Mouse (Mus musculus): Measurements from ENCODE around the gene Rpusd1. TPM values are rescaled to one million over a fixed set of nuclear protein-coding genes. Genes with fewer than 3 reads are reported as not detected.
"Not testable (repeated sequence)": the region's sequence is repeated elsewhere in the genome, so short reads cannot be mapped to it uniquely, and the experiment has no call there.

The Rpusd1 gene
- polyA plus RNA-seq, 1 experiment from 2014 or later, result 33.0 TPM

DNA sequence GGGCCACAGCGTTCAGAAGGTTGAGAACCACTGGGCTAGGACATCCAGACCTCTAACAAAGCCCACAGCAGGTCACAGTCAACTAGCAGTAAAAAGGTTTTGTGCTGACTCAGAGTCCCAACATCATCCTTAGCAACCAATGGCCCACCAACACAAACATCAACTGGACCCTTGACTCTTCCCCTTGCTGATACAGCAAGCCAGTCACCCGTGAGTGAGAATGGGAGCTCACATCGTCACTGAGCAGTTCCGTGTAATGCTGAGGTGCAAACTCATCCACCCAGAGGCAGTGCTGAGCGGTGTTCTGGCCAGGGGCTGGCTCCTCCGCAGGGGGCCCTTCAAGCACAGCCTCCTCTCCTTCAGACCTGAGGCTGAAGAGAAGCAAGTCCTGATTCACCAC lies 2.2 kb upstream of the Rpusd1 start:
- no peak overlapping the region for H3K27ac ChIP-seq (ENCODE audit: low read depth, low read length)
- WGBS, result 75% methylated on average over 6 of the region's 6 CpGs
- no peak overlapping the region for H3K4me2 ChIP-seq (ENCODE audit: low read length)
- no peak overlapping the region for H3K4me3 ChIP-seq (ENCODE audit: low read length)
- no peaks in the 10 kb centered on the region for H3K9me3 ChIP-seq (ENCODE audit: control insufficient read depth, low read length)
- peaks cover 3% of the 10 kb centered on the region for H3K36me3 ChIP-seq (ENCODE audit: control insufficient read depth, insufficient read depth, low read length)
- H3K27me3 ChIP-seq (replicated peaks; ENCODE audit: control insufficient read depth, insufficient read depth, low read length), result no peaks in the 10 kb centered on the region
- no peak for ATAC-seq
- no peak overlapping the region for H3K9ac ChIP-seq (ENCODE audit: low read depth, low read length)
- peaks cover 18% of the 10 kb centered on the region for H3K4me1 ChIP-seq (ENCODE audit: control insufficient read depth, insufficient read depth, low read depth, low read length)

DNA sequence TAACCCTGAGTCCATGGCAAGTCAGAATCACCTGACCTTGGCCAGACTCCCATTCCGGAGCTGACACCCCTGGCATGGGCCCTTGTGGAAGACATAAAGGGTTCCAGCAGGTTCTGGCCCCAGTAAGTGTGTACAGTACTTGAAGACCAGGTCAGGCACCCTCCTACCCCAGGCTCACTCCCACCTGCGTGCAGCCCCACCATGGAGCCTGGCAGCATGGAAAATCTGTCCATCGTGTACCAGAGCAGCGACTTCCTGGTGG lies 470 bp downstream of the Rpusd1 start:
- Histone ChIP-seq H3K27ac (ENCODE audit: low read depth, low read length) (no peak overlapping the region), H3K36me3 (ENCODE audit: control insufficient read depth, insufficient read depth, low read length) (peaks cover 3% of the 10 kb centered on the region), H3K4me1 (ENCODE audit: control insufficient read depth, insufficient read depth, low read depth, low read length) (peaks cover 18% of the 10 kb centered on the region), H3K9ac (ENCODE audit: low read depth, low read length) (peak overlapping the region; percentile 87), H3K27me3 (replicated peaks; ENCODE audit: control insufficient read depth, insufficient read depth, low read length) (no peaks in the 10 kb centered on the region), H3K9me3 (ENCODE audit: control insufficient read depth, low read length) (no peaks in the 10 kb centered on the region), H3K4me2 (ENCODE audit: low read length) (peak overlapping the region; percentile 98), H3K4me3 (ENCODE audit: low read length) (peak overlapping the region; percentile 73)
- WGBS, result 14% methylated on average over 4 of the region's 4 CpGs
- ATAC-seq, result no peak; the same call in 1 of the 2 replicates

DNA sequence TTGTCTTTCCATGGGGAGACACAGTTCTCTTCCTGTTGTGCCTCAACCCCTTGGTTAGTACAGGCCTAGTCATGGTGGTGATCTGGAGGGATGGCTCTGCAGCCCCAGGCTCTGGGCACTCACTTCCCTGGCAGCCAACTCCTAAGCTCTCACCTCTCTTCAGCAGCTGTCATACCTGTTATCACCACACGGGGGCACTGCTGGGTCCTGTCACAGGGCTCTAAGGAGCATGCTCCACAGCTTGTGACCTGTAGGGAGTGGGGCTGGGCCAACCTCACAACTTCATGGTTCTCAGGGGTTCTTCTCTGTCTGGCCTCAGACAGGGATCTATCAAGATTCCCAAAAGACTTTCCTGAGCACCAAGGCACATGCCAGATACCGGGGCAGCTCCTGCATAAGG lies 4.6 kb downstream of the Rpusd1 start:
- ATAC-seq, result no peak
- H3K4me1 ChIP-seq (ENCODE audit: control insufficient read depth, insufficient read depth, low read depth, low read length), result peaks cover 12% of the 10 kb centered on the region

DNA sequence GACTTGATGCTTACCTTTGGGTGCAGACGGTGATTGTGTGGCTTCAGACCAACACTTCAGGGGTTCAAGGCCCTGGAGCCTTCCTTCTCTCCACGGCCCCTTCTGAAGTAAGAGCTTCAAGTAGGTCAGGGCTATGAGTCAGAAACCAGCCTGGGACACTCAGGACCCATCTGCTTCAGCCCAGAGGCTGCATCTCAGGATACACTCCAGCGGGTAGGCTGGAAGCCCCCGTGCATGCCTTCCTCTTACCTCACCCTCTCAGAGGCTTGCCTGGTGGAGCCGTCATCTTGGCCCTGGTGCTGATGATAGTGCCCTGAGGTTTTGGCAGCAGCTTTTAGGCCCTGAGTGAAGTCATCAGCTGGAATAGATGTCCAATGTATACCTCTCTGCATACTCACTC lies 7.8 kb downstream of the Rpusd1 start:
- Histone ChIP-seq H3K9ac (ENCODE audit: low read depth, low read length) (no peak overlapping the region), H3K9me3 (ENCODE audit: control insufficient read depth, low read length) (no peaks in the 10 kb centered on the region), H3K27me3 (replicated peaks; ENCODE audit: control insufficient read depth, insufficient read depth, low read length) (no peaks in the 10 kb centered on the region), H3K36me3 (ENCODE audit: control insufficient read depth, insufficient read depth, low read length) (no peaks in the 10 kb centered on the region), H3K27ac (ENCODE audit: low read depth, low read length) (no peak overlapping the region), H3K4me2 (ENCODE audit: low read length) (no peak overlapping the region), H3K4me3 (ENCODE audit: low read length) (no peak overlapping the region), H3K4me1 (ENCODE audit: control insufficient read depth, insufficient read depth, low read depth, low read length) (no peaks in the 10 kb centered on the region)
- ATAC-seq, result no peak
- WGBS, result 88% methylated on average over 5 of the region's 5 CpGs

More for the DNA sequence above, 4.6 kb downstream of the Rpusd1 start:
- 15% methylated on average over 2 of the region's 2 CpGs for WGBS
- Histone ChIP-seq H3K36me3 (ENCODE audit: control insufficient read depth, insufficient read depth, low read length) (peaks cover 3% of the 10 kb centered on the region), H3K9ac (ENCODE audit: low read depth, low read length) (no peak overlapping the region), H3K9me3 (ENCODE audit: control insufficient read depth, low read length) (no peaks in the 10 kb centered on the region), H3K27me3 (replicated peaks; ENCODE audit: control insufficient read depth, insufficient read depth, low read length) (no peaks in the 10 kb centered on the region), H3K4me2 (ENCODE audit: low read length) (no peak overlapping the region), H3K27ac (ENCODE audit: low read depth, low read length) (no peak overlapping the region), H3K4me3 (ENCODE audit: low read length) (no peak overlapping the region)

DNA sequence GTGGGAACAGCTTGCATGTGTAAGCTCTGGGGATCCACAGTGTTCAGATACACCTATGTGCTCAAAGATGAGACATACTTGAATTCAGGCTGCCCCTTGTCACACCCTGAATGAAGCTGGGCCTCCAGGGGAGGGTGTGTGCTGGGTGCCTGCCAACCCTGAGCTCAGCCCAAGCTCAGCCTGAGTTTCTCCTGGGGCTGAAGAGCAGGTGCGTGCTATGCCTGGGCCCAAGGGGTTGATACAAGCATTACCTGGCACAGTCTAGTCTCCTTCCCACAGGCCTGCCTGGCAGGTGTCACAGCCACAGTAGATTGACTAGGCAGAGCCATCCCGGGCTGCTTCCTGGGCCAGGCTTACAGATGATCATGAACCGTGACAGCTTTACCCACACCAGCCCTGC lies 8.3 kb downstream of the Rpusd1 start, which contains the start of gene Mslnl:
Mslnl (plus strand) TSS at position 298 of the 400 bp plus-strand sequence.
- no peak for ATAC-seq
- 67% methylated on average over 3 of the region's 3 CpGs for WGBS
- no peak within 1 kb of the TSS for H3K9ac ChIP-seq (ENCODE audit: low read depth, low read length)

DNA sequence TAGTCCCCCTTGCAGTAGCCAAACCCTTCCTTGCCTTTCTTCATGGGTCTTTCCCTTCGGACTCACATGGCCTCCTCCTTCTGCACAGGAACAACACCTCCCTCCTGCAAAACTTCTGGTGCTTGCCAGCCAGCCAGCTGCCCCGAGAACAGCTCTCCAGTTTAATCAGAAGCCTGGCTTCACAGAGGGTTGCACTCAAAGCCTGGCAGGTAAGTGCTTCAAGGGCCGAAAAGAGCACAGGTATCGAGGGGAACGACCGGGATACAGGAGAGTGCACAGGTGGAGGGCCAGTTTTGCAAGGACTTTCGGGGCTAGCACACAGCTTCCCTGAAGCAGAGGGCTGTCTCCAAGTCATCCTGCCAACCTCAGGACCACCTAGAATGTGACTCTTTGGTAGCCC lies 11.4 kb downstream of the Rpusd1 start:
- Histone ChIP-seq H3K9me3 (ENCODE audit: control insufficient read depth, low read length) (no peaks in the 10 kb centered on the region), H3K4me3 (ENCODE audit: low read length) (no peak overlapping the region), H3K4me1 (ENCODE audit: control insufficient read depth, insufficient read depth, low read depth, low read length) (no peaks in the 10 kb centered on the region), H3K9ac (ENCODE audit: low read depth, low read length) (no peak overlapping the region), H3K4me2 (ENCODE audit: low read length) (no peak overlapping the region), H3K36me3 (ENCODE audit: control insufficient read depth, insufficient read depth, low read length) (no peaks in the 10 kb centered on the region), H3K27ac (ENCODE audit: low read depth, low read length) (no peak overlapping the region), H3K27me3 (replicated peaks; ENCODE audit: control insufficient read depth, insufficient read depth, low read length) (no peaks in the 10 kb centered on the region)
- WGBS, result 83% methylated on average over 7 of the region's 7 CpGs
- ATAC-seq, result no peak

More for the DNA sequence above, 8.3 kb downstream of the Rpusd1 start, which contains the start of gene Mslnl:
- Histone ChIP-seq H3K4me3 (ENCODE audit: low read length) (no peak within 1 kb of the TSS), H3K27me3 (replicated peaks; ENCODE audit: control insufficient read depth, insufficient read depth, low read length) (no peaks in the 10 kb centered on the region), H3K36me3 (ENCODE audit: control insufficient read depth, insufficient read depth, low read length) (no peaks in the 10 kb centered on the region), H3K27ac (ENCODE audit: low read depth, low read length) (no peak within 1 kb of the TSS), H3K4me1 (ENCODE audit: control insufficient read depth, insufficient read depth, low read depth, low read length) (no peaks in the 10 kb centered on the region), H3K9me3 (ENCODE audit: control insufficient read depth, low read length) (no peaks in the 10 kb centered on the region), H3K4me2 (ENCODE audit: low read length) (no peak within 1 kb of the TSS)

DNA sequence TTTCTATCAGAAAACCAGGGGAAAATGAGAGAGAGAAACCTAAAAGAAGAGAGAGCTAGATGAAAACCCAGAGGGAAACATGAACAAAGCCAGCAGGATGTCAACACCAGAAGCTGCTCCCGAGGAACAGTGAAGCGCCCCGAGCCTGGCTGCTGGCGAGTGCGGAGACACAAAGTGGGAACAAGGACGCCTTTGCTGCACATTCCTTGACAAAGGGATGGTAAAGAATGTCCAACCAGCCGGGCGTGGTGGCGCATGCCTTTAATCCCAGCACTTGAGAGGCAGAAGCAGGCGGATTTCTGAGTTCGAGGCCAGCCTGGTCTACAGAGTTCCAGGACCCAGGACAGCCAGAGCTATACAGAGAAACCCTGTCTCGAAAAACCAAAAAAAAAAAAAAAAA lies 14.0 kb downstream of the Rpusd1 start:
- WGBS, result 75% methylated on average over 12 of the region's 12 CpGs
- not testable (repeated sequence) for H3K36me3 ChIP-seq (ENCODE audit: control insufficient read depth, insufficient read depth, low read length)

DNA sequence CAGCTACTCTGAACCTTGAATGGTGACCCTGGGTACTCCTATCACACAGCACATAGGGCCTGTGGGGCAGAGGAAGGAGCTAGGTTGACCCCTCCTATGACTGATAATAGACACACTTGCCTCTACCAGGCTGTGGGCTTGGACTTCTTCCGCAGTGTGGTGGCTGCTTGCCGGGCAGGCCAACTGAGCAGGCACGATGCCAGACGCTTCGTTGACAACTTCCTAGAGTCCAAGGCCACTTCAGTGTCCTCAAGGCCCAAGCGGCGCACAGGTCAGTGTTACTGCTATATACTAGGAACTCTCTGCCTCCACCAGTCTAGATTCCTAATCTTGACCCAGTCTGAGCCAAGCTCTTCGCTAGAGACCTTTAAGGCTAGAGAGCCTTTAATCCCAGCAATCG lies 16.4 kb downstream of the Rpusd1 start:
- Histone ChIP-seq H3K27ac (ENCODE audit: low read depth, low read length) (no peak overlapping the region), H3K4me1 (ENCODE audit: control insufficient read depth, insufficient read depth, low read depth, low read length) (no peaks in the 10 kb centered on the region), H3K9me3 (ENCODE audit: control insufficient read depth, low read length) (no peaks in the 10 kb centered on the region), H3K36me3 (ENCODE audit: control insufficient read depth, insufficient read depth, low read length) (no peaks in the 10 kb centered on the region), H3K9ac (ENCODE audit: low read depth, low read length) (no peak overlapping the region), H3K27me3 (replicated peaks; ENCODE audit: control insufficient read depth, insufficient read depth, low read length) (no peaks in the 10 kb centered on the region), H3K4me2 (ENCODE audit: low read length) (no peak overlapping the region), H3K4me3 (ENCODE audit: low read length) (no peak overlapping the region)
- ATAC-seq, result no peak
- 91% methylated on average over 9 of the region's 9 CpGs for WGBS

More for the DNA sequence above, 14.0 kb downstream of the Rpusd1 start:
- not testable (repeated sequence) for H3K27ac ChIP-seq (ENCODE audit: low read depth, low read length); H3K27me3 ChIP-seq (replicated peaks; ENCODE audit: control insufficient read depth, insufficient read depth, low read length); H3K4me3 ChIP-seq (ENCODE audit: low read length); H3K9me3 ChIP-seq (ENCODE audit: control insufficient read depth, low read length); H3K9ac ChIP-seq (ENCODE audit: low read depth, low read length); H3K4me1 ChIP-seq (ENCODE audit: control insufficient read depth, insufficient read depth, low read depth, low read length); H3K4me2 ChIP-seq (ENCODE audit: low read length); ATAC-seq

DNA sequence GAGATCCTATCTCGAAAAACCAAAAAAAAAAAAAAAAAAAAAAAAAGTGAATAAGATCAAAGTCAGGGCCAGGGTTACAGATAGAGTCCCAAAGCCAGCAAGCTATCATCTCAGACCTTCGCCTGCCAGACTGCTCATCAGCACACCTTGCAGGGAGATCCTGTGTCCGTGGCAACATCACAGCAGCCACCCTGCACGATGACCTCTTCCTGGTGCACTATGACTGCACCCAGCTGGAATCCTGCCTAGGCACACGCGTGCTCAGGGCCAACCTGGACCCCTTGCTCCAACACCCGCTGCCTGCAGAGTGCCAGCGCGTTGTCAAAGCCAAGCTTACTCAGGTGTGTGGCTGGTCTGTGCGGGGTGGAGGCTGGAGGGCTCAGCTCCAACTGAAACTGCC lies 16.8 kb downstream of the Rpusd1 start:
- no peaks in the 10 kb centered on the region for H3K36me3 ChIP-seq (ENCODE audit: control insufficient read depth, insufficient read depth, low read length)
- no peaks in the 10 kb centered on the region for H3K4me1 ChIP-seq (ENCODE audit: control insufficient read depth, insufficient read depth, low read depth, low read length)
- H3K9ac ChIP-seq (ENCODE audit: low read depth, low read length), result no peak overlapping the region
- H3K27ac ChIP-seq (ENCODE audit: low read depth, low read length), result no peak overlapping the region
- no peak overlapping the region for H3K4me2 ChIP-seq (ENCODE audit: low read length)
- ATAC-seq, result no peak
- H3K9me3 ChIP-seq (ENCODE audit: control insufficient read depth, low read length), result no peaks in the 10 kb centered on the region
- no peaks in the 10 kb centered on the region for H3K27me3 ChIP-seq (replicated peaks; ENCODE audit: control insufficient read depth, insufficient read depth, low read length)
- H3K4me3 ChIP-seq (ENCODE audit: low read length), result no peak overlapping the region
- WGBS, result 78% methylated on average over 10 of the region's 10 CpGs

DNA sequence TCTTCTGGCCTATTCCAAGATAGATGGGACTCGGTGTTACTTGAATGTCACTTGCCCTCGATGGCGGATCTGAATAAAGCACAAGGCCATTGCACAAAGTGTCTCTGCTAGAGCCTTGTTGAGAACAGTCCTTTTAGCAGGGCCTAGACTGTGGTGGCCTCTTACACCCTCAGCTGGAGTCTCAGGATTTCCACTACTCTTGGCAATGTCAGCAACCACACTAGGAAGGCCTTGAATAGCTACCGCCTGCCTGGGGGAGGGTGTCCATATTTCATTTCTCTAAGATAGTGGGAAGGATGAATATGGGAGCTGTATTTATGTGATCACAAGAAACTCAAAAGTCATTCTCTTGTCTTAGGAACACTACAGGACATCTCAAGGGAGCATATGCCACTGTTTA lies 20.8 kb downstream of the Rpusd1 start:
- WGBS, result 96% methylated on average over 4 of the region's 4 CpGs
- H3K9me3 ChIP-seq (ENCODE audit: control insufficient read depth, low read length), result no peaks in the 10 kb centered on the region
- no peak for ATAC-seq
- no peak overlapping the region for H3K27ac ChIP-seq (ENCODE audit: low read depth, low read length)
- no peaks in the 10 kb centered on the region for H3K27me3 ChIP-seq (replicated peaks; ENCODE audit: control insufficient read depth, insufficient read depth, low read length)
- no peak overlapping the region for H3K4me2 ChIP-seq (ENCODE audit: low read length)
- H3K9ac ChIP-seq (ENCODE audit: low read depth, low read length), result no peak overlapping the region
- no peaks in the 10 kb centered on the region; the same call in 1 of the 2 replicates for H3K4me1 ChIP-seq (ENCODE audit: control insufficient read depth, insufficient read depth, low read depth, low read length)
- H3K36me3 ChIP-seq (ENCODE audit: control insufficient read depth, insufficient read depth, low read length), result no peaks in the 10 kb centered on the region
- H3K4me3 ChIP-seq (ENCODE audit: low read length), result no peak overlapping the region

Measured in hindbrain, embryonic 16.5 days (tissue).